Mouse (Mus musculus): ENCODE measurements around the gene Slc15a1.
A peak's percentile ranks its signal among the peaks of the same experiment; 100 is the strongest.

The Slc15a1 gene

GRCm38 (mm10) chr14:121504781-121505484 lies at the start of gene Slc15a1:
Slc15a1 (minus strand) TSS chr14:121505252.
- no peak for DNase-seq

GRCm38 (mm10) chr14:121553785-121554184 lies 48.7 kb upstream of the Slc15a1 start:
- no peak for DNase-seq

- DNase-seq: no peak
Measured at GRCm38 (mm10) chr14:121552586-121552985, 47.5 kb upstream of the Slc15a1 start.

- no peak for DNase-seq
Measured at GRCm38 (mm10) chr14:121549834-121550233, 44.8 kb upstream of the Slc15a1 start.

- DNase-seq: no peak
Measured at GRCm38 (mm10) chr14:121547745-121548144, 42.7 kb upstream of the Slc15a1 start.

- no peak for DNase-seq
Measured at GRCm38 (mm10) chr14:121546621-121547020, 41.6 kb upstream of the Slc15a1 start.

GRCm38 (mm10) chr14:121545551-121546331 lies 40.7 kb upstream of the Slc15a1 start:
- no peak for DNase-seq

- DNase-seq: no peak
Measured at GRCm38 (mm10) chr14:121541262-121541661, 36.2 kb upstream of the Slc15a1 start.

GRCm38 (mm10) chr14:121534501-121534900 lies 29.4 kb upstream of the Slc15a1 start:
- DNase-seq: no peak

GRCm38 (mm10) chr14:121530853-121531252 lies 25.8 kb upstream of the Slc15a1 start:
- no peak for DNase-seq

GRCm38 (mm10) chr14:121527883-121528282 lies 22.8 kb upstream of the Slc15a1 start:
- DNase-seq: no peak

GRCm38 (mm10) chr14:121527201-121527600 lies 22.1 kb upstream of the Slc15a1 start:
- no peak for DNase-seq

- no peak for DNase-seq
Measured at GRCm38 (mm10) chr14:121521709-121522108, 16.7 kb upstream of the Slc15a1 start.

GRCm38 (mm10) chr14:121516881-121517280 lies 11.8 kb upstream of the Slc15a1 start:
- no peak for DNase-seq

GRCm38 (mm10) chr14:121508929-121509328 lies 3.9 kb upstream of the Slc15a1 start:
- no peak for DNase-seq

GRCm38 (mm10) chr14:121506336-121506735 lies 1.3 kb upstream of the Slc15a1 start:
- no peak for DNase-seq

GRCm38 (mm10) chr14:121505485-121505860 lies 421 bp upstream of the Slc15a1 start:
- no peak for DNase-seq

- no peak for DNase-seq
Measured at GRCm38 (mm10) chr14:121500577-121500976, 4.5 kb downstream of the Slc15a1 start.

- no peak for DNase-seq
Measured at GRCm38 (mm10) chr14:121499769-121500168, 5.3 kb downstream of the Slc15a1 start.

GRCm38 (mm10) chr14:121497800-121498199 lies 7.3 kb downstream of the Slc15a1 start:
- DNase-seq: no peak

- peak; percentile 10 to 18 for DNase-seq
Measured at GRCm38 (mm10) chr14:121495741-121496140, 9.3 kb downstream of the Slc15a1 start.

- DNase-seq: no peak
Measured at GRCm38 (mm10) chr14:121495120-121495519, 9.9 kb downstream of the Slc15a1 start.

GRCm38 (mm10) chr14:121494238-121494637 lies 10.8 kb downstream of the Slc15a1 start:
- DNase-seq: no peak

- DNase-seq: no peak
Measured at GRCm38 (mm10) chr14:121493712-121494111, 11.3 kb downstream of the Slc15a1 start.
